Mouse (Mus musculus): ENCODE data around the gene Chst11.

- TF ChIP-seq TAL1 (IDR thresholded peaks at IDR 0.05; ENCODE audit: low read length) (no peak), KAT2A (conservative IDR thresholded peaks at IDR 0.05; ENCODE audit: low read depth, low read length) (no peak), CTCF (IDR thresholded peaks at IDR 0.05 in 2 of 3, conservative IDR thresholded peaks at IDR 0.05 in 1 of 3; ENCODE audit: control insufficient read depth in 1 of 3, insufficient read depth in 1 of 3, low read depth in 2 of 3, low read length in 3 of 3, poor library complexity in 1 of 3, severe bottlenecking in 1 of 3) (no peak), POLR2AphosphoS2 (IDR thresholded peaks at IDR 0.05; ENCODE audit: low read length) (no peak), ELF1 (IDR thresholded peaks at IDR 0.05; ENCODE audit: low read depth, low read length) (no peak), USF1 (IDR thresholded peaks at IDR 0.05; ENCODE audit: low read depth, low read length) (no peak), POLR2A (IDR thresholded peaks at IDR 0.05; ENCODE audit: control insufficient read depth in 1 of 2, insufficient read depth in 1 of 2, low read depth in 1 of 2, low read length in 2 of 2, poor library complexity in 1 of 2) (no peak), UBTF (IDR thresholded peaks at IDR 0.05; ENCODE audit: borderline replicate concordance, insufficient read depth, low read depth, low read length) (no peak), MEF2A (IDR thresholded peaks at IDR 0.05; ENCODE audit: extremely low read depth, insufficient replicate concordance, low read depth, low read length, poor library complexity, severe bottlenecking) (no peak), ETS1 (IDR thresholded peaks at IDR 0.05; ENCODE audit: low read depth, low read length) (no peak), GATA1 (IDR thresholded peaks at IDR 0.05; ENCODE audit: low read depth, low read length) (no peak), MAX (IDR thresholded peaks at IDR 0.05; ENCODE audit: low read length) (no peak), EP300 (IDR thresholded peaks at IDR 0.05; ENCODE audit: low read depth in 1 of 2, low read length in 2 of 2) (no peak)
Observed at GRCm38 (mm10) chr10:83163946-83164345, 178.6 kb downstream of the Chst11 start.
